In genomic region chr11:117146118-117146506, GRCm38 (mm10) we compare ENCODE assay signal across 13 mouse cellular contexts.
"Had no signal": no experiment of that assay in that cellular context is flagged by ENCODE, and none has a peak within 500 bp of the region (broad histone marks: within the 10 kb centered on the region; RNA-seq: fewer than 3 reads in every experiment).

No protein-coding gene starts in this region.

- H3K4me3 ChIP-seq: limb, embryonic 10.5 days; liver, embryonic 15.5 days; midbrain, embryonic 10.5 days; myocyte; neural tube, embryonic 15.5 days; stomach, embryonic 15.5 days had no signal

- H3K9me3 ChIP-seq: limb, embryonic 10.5 days; liver, embryonic 15.5 days; midbrain, embryonic 10.5 days; neural tube, embryonic 15.5 days; stomach, embryonic 15.5 days had no signal

- H3K27ac ChIP-seq: limb, embryonic 10.5 days; liver, embryonic 15.5 days; midbrain, embryonic 10.5 days; neural tube, embryonic 15.5 days; stomach, embryonic 15.5 days had no signal

- H3K9ac ChIP-seq: liver, embryonic 15.5 days; neural tube, embryonic 15.5 days; stomach, embryonic 15.5 days had no signal

- DNase-seq: kidney, adult 11 months; kidney, postnatal 10 days; lung, adult 2 months; lung, postnatal 10 days; lung, postnatal 4 days; midbrain, embryonic 14.5 days had no signal

- H3K27me3 ChIP-seq: liver, embryonic 15.5 days; neural tube, embryonic 15.5 days; stomach, embryonic 15.5 days had no signal

- H3K4me1 ChIP-seq: neural tube, embryonic 15.5 days had no signal

- H3K4me2 ChIP-seq: liver, embryonic 11.5 days; liver, embryonic 15.5 days; neural tube, embryonic 15.5 days; stomach, embryonic 15.5 days had no signal
